Mouse (Mus musculus) kidney, embryonic 16.5 days (tissue): ENCODE measurements around the gene Bricd5. TPM values are rescaled to one million over a fixed set of nuclear protein-coding genes. Genes with fewer than 3 reads are reported as not detected.

Experiments used
- ATAC-seq: fragments of 200-750 bp; cut with Nextera tagmentation; 2 replicates; pipeline ENCODE4 v1.8.0; 2017; ENCODE audit warnings: moderate TSS enrichment; ENCODE audit not compliant: low FRiP score, low TSS enrichment
- H3K27ac ChIP-seq: fragments of 300-500 bp; sonication (generic); 2 replicates; pipeline ENCODE4 v1.5.1; 2014; ENCODE audit warnings: low read length
- H3K27me3 ChIP-seq: fragments of 300-500 bp; sonication (generic); 2 replicates; pipeline ENCODE4 v1.6.1; 2014; ENCODE audit warnings: low read length, control low read depth, mixed read lengths; ENCODE audit not compliant: insufficient read depth
- H3K36me3 ChIP-seq: fragments of 300-500 bp; sonication (generic); 2 replicates; pipeline ENCODE4 v1.6.1; 2014; ENCODE audit warnings: low read length, control low read depth, mixed read lengths; ENCODE audit not compliant: insufficient read depth
- H3K4me1 ChIP-seq: fragments of 300-500 bp; sonication (generic); 2 replicates; pipeline ENCODE4 v1.6.1; 2014; ENCODE audit warnings: low read length, control low read depth, mixed read lengths; ENCODE audit not compliant: insufficient read depth
- H3K4me2 ChIP-seq: fragments of 300-500 bp; sonication (generic); replicated peaks from 2 replicates; pipeline ENCODE4 v1.6.1; 2014; ENCODE audit warnings: low read depth, low read length
- H3K4me3 ChIP-seq: fragments of 300-500 bp; sonication (generic); 2 replicates; pipeline ENCODE4 v1.5.1; 2014; ENCODE audit warnings: mild to moderate bottlenecking, low read length
- H3K9ac ChIP-seq: fragments of 300-500 bp; sonication (generic); replicated peaks from 2 replicates; pipeline ENCODE4 v1.6.1; 2014; ENCODE audit warnings: low read length
- H3K9me3 ChIP-seq: fragments of 300-500 bp; sonication (generic); 2 replicates; pipeline ENCODE4 v1.6.1; 2016; ENCODE audit warnings: low read length, control low read depth
- WGBS: fragments of 180-500 bp; shearing (Covaris S2); extraction: QIAGEN DNeasy Blood & Tissue Kit; methylation state at CpG from one replicate; pipeline ENCODE4 v1.1.7; 2014; 5-methylcytosine and 5-hydroxymethylcytosine counted together
- polyA plus RNA-seq: library from polyadenylated mRNA; unstranded; fragments of >200 nt; fragmentation: Nextera tagmentation; extraction: Ambion mirVana; gene quantifications from 2 replicates; pipeline ENCODE4 v1.2.1, GENCODE M21; 2015

Gene Bricd5
- polyA plus RNA-seq, 1 experiment from 2014 or later = 1.6 TPM

- Histone ChIP-seq H3K9me3 (no peaks in the 10 kb centered on the region), H3K36me3 (peaks cover 15% of the 10 kb centered on the region; the same call in 1 of the 2 replicates), H3K4me3 (no peak overlapping the region), H3K9ac (no peak overlapping the region), H3K27me3 (no peaks in the 10 kb centered on the region), H3K4me2 (no peak overlapping the region), H3K27ac (no peak overlapping the region), H3K4me1 (peaks cover 15% of the 10 kb centered on the region)
- ATAC-seq = no peak
- WGBS = 63% methylated on average over 3 of the region's 3 CpGs
Observed at GRCm38 (mm10) chr17:24480201-24480826, 6.6 kb downstream of the Bricd5 start.

- no peaks in the 10 kb centered on the region for H3K9me3 ChIP-seq
- no peak overlapping the region for H3K27ac ChIP-seq
- ATAC-seq = no peak
- peaks cover 6% of the 10 kb centered on the region; the same call in 1 of the 2 replicates for H3K36me3 ChIP-seq
- no peak overlapping the region for H3K4me3 ChIP-seq
- 91% methylated on average over 20 of the region's 20 CpGs for WGBS
- H3K4me1 ChIP-seq = peaks cover 15% of the 10 kb centered on the region
- H3K9ac ChIP-seq = no peak overlapping the region
- no peaks in the 10 kb centered on the region for H3K27me3 ChIP-seq
- no peak overlapping the region for H3K4me2 ChIP-seq
Observed at GRCm38 (mm10) chr17:24481027-24481815, 7.5 kb downstream of the Bricd5 start.

- H3K9me3 ChIP-seq = no peaks in the 10 kb centered on the region
- no peak overlapping the region for H3K4me3 ChIP-seq
- no peak overlapping the region for H3K27ac ChIP-seq
- no peak overlapping the region for H3K9ac ChIP-seq
- H3K4me2 ChIP-seq = no peak overlapping the region
- H3K36me3 ChIP-seq = no peaks in the 10 kb centered on the region
- no peak for ATAC-seq
- 91% methylated on average over 3 of the region's 3 CpGs for WGBS
- H3K27me3 ChIP-seq = peaks cover 12% of the 10 kb centered on the region
- H3K4me1 ChIP-seq = peaks cover 4% of the 10 kb centered on the region
Observed at GRCm38 (mm10) chr17:24483495-24483894, 9.8 kb downstream of the Bricd5 start.

- H3K27ac ChIP-seq = no peak overlapping the region
- no peak overlapping the region for H3K4me3 ChIP-seq
- H3K4me2 ChIP-seq = no peak overlapping the region
- peaks cover 8% of the 10 kb centered on the region for H3K4me1 ChIP-seq
- peaks cover 23% of the 10 kb centered on the region for H3K27me3 ChIP-seq
- 46% methylated on average over 11 of the region's 11 CpGs for WGBS
- no peak overlapping the region; the same call in 1 of the 2 replicates for H3K9ac ChIP-seq
- H3K9me3 ChIP-seq = no peaks in the 10 kb centered on the region
- no peaks in the 10 kb centered on the region for H3K36me3 ChIP-seq
- no peak for ATAC-seq
Observed at GRCm38 (mm10) chr17:24485090-24485860, 11.6 kb downstream of the Bricd5 start.

DNA sequence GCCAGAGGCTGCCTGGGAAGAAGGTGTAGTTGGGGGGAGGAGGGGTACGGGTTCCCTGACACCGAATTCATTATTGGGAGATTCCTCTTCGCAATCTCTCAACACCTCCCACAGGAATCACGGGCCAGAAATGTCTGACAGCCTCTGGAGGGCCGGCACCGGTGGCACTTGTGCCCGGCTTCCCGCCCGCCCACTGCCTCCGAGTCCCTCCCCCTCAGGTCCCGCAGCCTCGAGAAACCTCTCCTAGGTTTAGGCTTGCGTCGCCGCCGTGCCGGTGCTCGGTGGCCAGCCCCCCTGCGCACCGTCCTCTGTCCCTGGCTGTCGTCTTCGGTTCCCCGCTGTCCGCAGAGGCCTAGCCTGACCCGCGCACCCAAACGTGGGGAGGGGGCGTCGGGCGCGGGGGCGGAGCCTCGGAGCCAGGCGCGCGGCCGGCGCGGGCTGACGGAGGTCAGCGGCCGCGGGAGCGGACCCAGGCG lies 14.5 kb downstream of the Bricd5 start, which contains the start of gene Caskin1:
Caskin1 (plus strand) TSS at position 416 of the 476 bp plus-strand sequence.
- Histone ChIP-seq H3K27me3 (peaks cover 24% of the 10 kb centered on the region), H3K27ac (no peak within 1 kb of the TSS), H3K9ac (peak within 1 kb of the TSS; percentile 80), H3K36me3 (no peaks in the 10 kb centered on the region), H3K9me3 (no peaks in the 10 kb centered on the region), H3K4me1 (peaks cover 8% of the 10 kb centered on the region), H3K4me3 (peak within 1 kb of the TSS; percentile 71), H3K4me2 (peak within 1 kb of the TSS; percentile 98)
- WGBS = 1% methylated on average over 44 of the region's 45 CpGs
- peak; percentile 68 for ATAC-seq

DNA sequence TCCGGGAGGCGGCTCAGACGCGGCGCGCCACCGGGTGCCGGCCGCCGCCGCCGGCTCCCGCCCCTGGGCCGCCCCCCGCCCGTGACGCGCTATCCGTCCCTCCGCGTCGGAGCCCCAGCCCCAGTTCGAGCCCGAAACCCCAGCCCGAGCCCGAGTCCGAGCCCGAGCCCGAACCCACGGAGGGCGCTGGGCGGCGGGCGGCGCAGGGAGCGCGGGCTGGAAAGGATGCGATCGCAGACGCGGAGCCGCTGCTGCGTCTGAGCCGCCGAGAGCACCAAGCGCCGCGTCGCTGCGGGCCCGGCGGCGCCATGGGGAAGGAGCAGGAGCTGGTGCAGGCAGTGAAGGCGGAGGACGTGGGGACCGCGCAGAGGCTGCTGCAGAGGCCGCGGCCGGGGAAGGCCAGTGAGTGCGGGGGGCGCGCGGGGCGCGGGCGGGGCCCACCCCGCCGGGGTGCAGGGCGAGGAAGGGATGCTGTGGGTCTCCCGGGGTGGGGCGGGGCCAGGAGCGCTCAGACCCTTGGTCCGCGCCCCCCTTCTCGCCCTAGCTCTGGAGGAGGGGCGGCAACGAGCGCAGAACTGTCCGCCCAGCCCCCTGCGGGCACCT lies 15.1 kb downstream of the Bricd5 start:
- peak; percentile 74 for ATAC-seq
- Histone ChIP-seq H3K9ac (peak overlapping the region; percentile 80), H3K4me2 (peak overlapping the region; percentile 98), H3K4me1 (peaks cover 8% of the 10 kb centered on the region), H3K4me3 (peak overlapping the region; percentile 71), H3K27ac (no peak overlapping the region), H3K27me3 (peaks cover 24% of the 10 kb centered on the region), H3K36me3 (no peaks in the 10 kb centered on the region), H3K9me3 (no peaks in the 10 kb centered on the region)
- WGBS = under 1% methylated on average over 61 of the region's 81 CpGs

GRCm38 (mm10) chr17:24489265-24490030 lies 15.8 kb downstream of the Bricd5 start:
- no peaks in the 10 kb centered on the region for H3K36me3 ChIP-seq
- H3K4me2 ChIP-seq = peak overlapping the region; percentile 98
- no peaks in the 10 kb centered on the region for H3K9me3 ChIP-seq
- H3K4me3 ChIP-seq = peak overlapping the region; percentile 71
- 19% methylated on average over 19 of the region's 19 CpGs for WGBS
- no peak overlapping the region for H3K27ac ChIP-seq
- peaks cover 8% of the 10 kb centered on the region for H3K4me1 ChIP-seq
- peak overlapping the region; percentile 80 for H3K9ac ChIP-seq
- 0 out of 2 replicates have a peak, but pooled peaks have one; percentile 7 for ATAC-seq
- H3K27me3 ChIP-seq = peaks cover 24% of the 10 kb centered on the region

DNA sequence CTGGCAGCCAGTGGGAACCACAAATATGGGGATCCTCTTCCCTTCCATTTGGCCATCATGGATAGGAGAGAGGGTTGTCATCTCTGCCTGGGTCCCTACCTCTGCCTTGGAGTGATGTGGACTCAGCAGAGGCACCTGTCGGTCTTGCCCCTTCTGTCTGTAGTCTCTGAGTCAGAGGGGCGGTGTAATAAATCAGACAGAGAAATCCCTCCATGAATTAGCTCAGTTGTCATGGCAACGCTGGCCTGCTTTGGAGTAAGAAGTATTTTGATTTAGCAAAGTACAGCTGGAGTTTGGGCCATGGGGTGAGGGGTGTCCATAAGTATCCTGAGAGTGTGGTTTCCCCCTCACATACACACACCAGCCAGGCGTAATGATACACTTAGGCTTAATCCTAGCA lies 16.7 kb downstream of the Bricd5 start:
- Histone ChIP-seq H3K4me2 (no peak overlapping the region), H3K27me3 (peaks cover 24% of the 10 kb centered on the region), H3K27ac (no peak overlapping the region), H3K4me1 (peaks cover 8% of the 10 kb centered on the region), H3K9ac (no peak overlapping the region), H3K4me3 (no peak overlapping the region), H3K36me3 (no peaks in the 10 kb centered on the region), H3K9me3 (no peaks in the 10 kb centered on the region)
- no peak for ATAC-seq
- WGBS = 70% methylated on average over 4 of the region's 4 CpGs
